ENCODE assay signal across 31 mouse cellular contexts in genomic region chr14:11691531-11691930, GRCm38 (mm10).
"Had no signal": no experiment of that assay in that cellular context is flagged by ENCODE, and none has a peak within 500 bp of the region (broad histone marks: within the 10 kb centered on the region; RNA-seq: fewer than 3 reads in every experiment).

No protein-coding gene starts in this region.

- H3K4me1 ChIP-seq: liver, embryonic 12.5 days; liver, embryonic 13.5 days; liver, embryonic 15.5 days; lung, embryonic 15.5 days; megakaryocyte, embryonic 14.5 days; neural tube, embryonic 12.5 days had no signal

- H3K36me3 ChIP-seq: limb, embryonic 10.5 days; limb, embryonic 12.5 days; limb, embryonic 13.5 days; limb, embryonic 15.5 days; liver, embryonic 12.5 days; liver, embryonic 13.5 days; liver, embryonic 15.5 days; lung, embryonic 15.5 days; midbrain, embryonic 10.5 days; midbrain, embryonic 12.5 days; midbrain, embryonic 13.5 days; midbrain, embryonic 15.5 days; neural tube, embryonic 12.5 days had no signal

- H3K4me2 ChIP-seq: limb, embryonic 12.5 days; limb, embryonic 13.5 days; limb, embryonic 15.5 days; liver, embryonic 12.5 days; liver, embryonic 13.5 days; liver, embryonic 15.5 days; lung, embryonic 14.5 days; lung, embryonic 15.5 days; midbrain, embryonic 11.5 days; midbrain, embryonic 12.5 days; midbrain, embryonic 13.5 days; midbrain, embryonic 15.5 days; neural tube, embryonic 12.5 days had no signal

- H3K9ac ChIP-seq: limb, embryonic 12.5 days; limb, embryonic 13.5 days; limb, embryonic 15.5 days; liver, embryonic 12.5 days; liver, embryonic 13.5 days; liver, embryonic 14.5 days; liver, embryonic 15.5 days; liver, postnatal 0 days; lung, embryonic 14.5 days; lung, embryonic 15.5 days; midbrain, embryonic 12.5 days; midbrain, embryonic 13.5 days; midbrain, embryonic 15.5 days; neural tube, embryonic 12.5 days had no signal

- H3K27ac ChIP-seq: limb, embryonic 10.5 days; limb, embryonic 12.5 days; limb, embryonic 13.5 days; limb, embryonic 15.5 days; liver, embryonic 12.5 days; liver, embryonic 13.5 days; liver, embryonic 14.5 days; liver, embryonic 15.5 days; lung, embryonic 15.5 days; macrophage; midbrain, embryonic 10.5 days; midbrain, embryonic 12.5 days; midbrain, embryonic 13.5 days; midbrain, embryonic 15.5 days; neural tube, embryonic 12.5 days had no signal

- ATAC-seq: liver, embryonic 12.5 days; liver, postnatal 0 days; lung, postnatal 0 days; midbrain, embryonic 13.5 days; midbrain, embryonic 15.5 days; midbrain, embryonic 16.5 days had no signal

- H3K4me3 ChIP-seq: limb, embryonic 10.5 days; limb, embryonic 12.5 days; limb, embryonic 13.5 days; limb, embryonic 15.5 days; liver, embryonic 12.5 days; liver, embryonic 13.5 days; liver, embryonic 15.5 days; lung, embryonic 15.5 days; megakaryocyte, embryonic 14.5 days; midbrain, embryonic 10.5 days; midbrain, embryonic 12.5 days; midbrain, embryonic 13.5 days; midbrain, embryonic 15.5 days; myocyte; neural tube, embryonic 12.5 days had no signal

- H3K27me3 ChIP-seq: limb, embryonic 12.5 days; limb, embryonic 13.5 days; limb, embryonic 15.5 days; liver, embryonic 12.5 days; liver, embryonic 13.5 days; liver, embryonic 15.5 days; lung, embryonic 15.5 days; megakaryocyte, embryonic 14.5 days; midbrain, embryonic 12.5 days; midbrain, embryonic 13.5 days; midbrain, embryonic 15.5 days; neural tube, embryonic 12.5 days had no signal

- DNase-seq: left cerebral cortex, postnatal 4 days; liver; liver, embryonic 13.5 days; liver, postnatal 0 days; lung, adult 18-20 months; lung, adult 2 months; lung, embryonic 14.5 days; lung, postnatal 10 days; lung, postnatal 14 days; lung, postnatal 36 days; lung, postnatal 4 days; midbrain, embryonic 14.5 days had no signal

- H3K9me3 ChIP-seq: limb, embryonic 10.5 days; limb, embryonic 12.5 days; limb, embryonic 13.5 days; limb, embryonic 15.5 days; liver, embryonic 12.5 days; liver, embryonic 13.5 days; liver, embryonic 15.5 days; lung, embryonic 15.5 days; megakaryocyte, embryonic 14.5 days; midbrain, embryonic 10.5 days; midbrain, embryonic 12.5 days; midbrain, embryonic 13.5 days; midbrain, embryonic 15.5 days; neural tube, embryonic 12.5 days had no signal
